Mouse (Mus musculus) naive thymus-derived CD4-positive, alpha-beta T cell, adult 5 months (primary cell): ENCODE results near the gene Hes2. TPM values are rescaled to one million over a fixed set of nuclear protein-coding genes. Genes with fewer than 3 reads are reported as not detected.

Experiments used
- polyA plus RNA-seq: library from polyadenylated mRNA; unstranded; fragments of 100-300 nt; shearing (Covaris generic); gene quantifications from one replicate; pipeline ENCODE4 v1.2.1, GENCODE M21; 2017

The Hes2 gene
- not detected for polyA plus RNA-seq

DNA sequence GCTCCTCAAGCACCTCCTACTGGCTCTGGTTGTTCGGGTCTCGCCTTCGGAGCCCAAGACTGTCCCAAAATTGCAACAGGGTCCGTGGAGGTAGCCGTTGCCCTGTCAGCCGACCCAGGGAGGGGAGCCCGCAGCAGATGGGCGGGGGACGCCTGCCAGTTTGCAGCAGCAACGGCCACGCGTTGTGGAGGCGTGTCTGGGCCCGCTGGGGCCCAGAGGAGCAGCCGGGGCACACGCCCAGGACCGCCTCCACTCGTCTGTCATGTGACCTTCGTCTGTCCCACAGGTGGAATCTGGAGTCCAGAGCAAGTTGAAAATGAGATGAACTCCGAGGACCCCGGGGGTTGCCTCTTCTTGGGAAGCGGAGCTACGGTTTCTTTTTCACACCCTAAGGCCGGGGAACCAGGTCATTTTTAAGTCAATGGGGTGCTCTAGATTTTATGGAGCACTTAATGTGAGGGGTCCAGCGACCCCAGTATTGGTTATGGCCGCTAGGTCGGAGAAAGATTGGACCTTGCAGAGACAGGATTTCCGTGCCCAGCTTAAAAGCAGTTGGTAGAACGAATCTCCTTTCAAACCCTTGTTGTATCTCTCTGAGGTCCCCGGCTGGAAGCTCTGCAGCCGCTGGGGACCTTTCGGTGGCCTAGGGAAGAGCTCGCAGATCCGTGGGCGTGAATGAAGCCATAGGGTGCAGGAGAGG is at the start of gene Hes2:
Gene Hes2, plus strand, starts transcription at position 283 of the 700 bp plus-strand sequence.

DNA sequence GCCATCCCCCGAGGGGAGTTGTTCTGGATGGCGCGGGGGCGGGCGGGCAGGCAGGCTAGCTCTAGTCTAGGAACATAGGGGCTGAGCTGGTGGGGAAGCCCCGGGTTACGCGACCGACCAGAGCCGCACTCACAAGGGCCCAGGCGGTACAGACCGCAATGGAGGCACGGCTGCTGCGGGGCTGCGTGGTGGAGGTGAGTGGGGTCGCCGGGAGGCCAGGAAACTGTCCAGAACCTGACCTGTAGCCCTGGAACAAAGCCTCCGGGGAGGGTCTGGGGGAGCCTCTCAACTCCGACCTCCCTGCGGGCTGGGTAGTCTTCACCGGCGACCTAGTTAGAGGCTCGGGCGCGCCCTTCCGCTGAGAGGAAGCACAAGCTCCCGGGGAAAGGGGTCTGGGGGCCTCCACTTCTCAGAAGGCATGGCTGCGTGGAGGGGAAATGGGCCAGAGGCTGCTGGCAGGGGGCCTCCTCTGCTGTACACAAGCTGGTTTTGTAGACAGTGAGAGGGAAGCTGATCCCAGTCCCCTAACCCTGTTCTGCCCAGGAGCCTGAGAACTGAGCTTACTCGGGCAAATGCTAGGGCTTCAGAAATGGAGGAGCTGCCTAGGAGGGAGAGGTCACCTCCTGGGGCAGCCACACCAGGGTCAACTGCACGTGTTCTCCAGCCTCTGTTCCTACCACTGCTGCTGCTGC is 42.6 kb upstream of the Hes2 start, which contains the start of gene Tnfrsf25:
Gene Tnfrsf25, plus strand, starts transcription at position 14 of the 692 bp plus-strand sequence.

DNA sequence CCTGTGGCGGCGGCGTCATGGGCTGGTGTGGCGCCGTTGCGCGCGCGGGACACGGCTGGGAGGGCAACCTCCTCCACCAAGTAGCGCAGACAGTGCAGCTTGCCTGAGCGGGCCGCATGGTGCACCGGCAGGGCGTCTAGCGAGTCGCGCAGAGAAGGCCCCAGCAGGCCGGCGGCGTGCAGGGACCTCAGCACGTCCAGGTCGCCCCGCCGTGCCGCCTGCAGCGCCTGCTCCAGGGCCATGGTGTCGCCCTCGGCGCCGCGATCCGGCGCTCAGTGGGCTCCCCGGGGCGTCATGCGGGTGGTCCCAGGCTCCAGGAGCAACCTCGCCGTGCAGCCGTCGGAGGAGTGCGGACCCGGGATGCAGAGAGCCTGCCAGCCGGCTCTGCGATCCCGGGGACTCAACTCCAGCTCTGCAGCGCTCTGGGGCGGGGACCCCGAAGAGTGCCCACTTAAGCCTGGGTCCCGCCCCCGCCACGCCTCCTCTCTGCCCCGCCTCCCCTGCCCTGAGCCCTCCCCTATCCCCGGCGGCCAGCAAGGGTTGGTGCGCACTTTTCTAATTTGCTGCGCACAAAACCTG is 6.6 kb upstream of the Hes2 start, which contains the start of gene Espn:
Gene Espn, minus strand, starts transcription at position 406 of the 579 bp plus-strand sequence.

DNA sequence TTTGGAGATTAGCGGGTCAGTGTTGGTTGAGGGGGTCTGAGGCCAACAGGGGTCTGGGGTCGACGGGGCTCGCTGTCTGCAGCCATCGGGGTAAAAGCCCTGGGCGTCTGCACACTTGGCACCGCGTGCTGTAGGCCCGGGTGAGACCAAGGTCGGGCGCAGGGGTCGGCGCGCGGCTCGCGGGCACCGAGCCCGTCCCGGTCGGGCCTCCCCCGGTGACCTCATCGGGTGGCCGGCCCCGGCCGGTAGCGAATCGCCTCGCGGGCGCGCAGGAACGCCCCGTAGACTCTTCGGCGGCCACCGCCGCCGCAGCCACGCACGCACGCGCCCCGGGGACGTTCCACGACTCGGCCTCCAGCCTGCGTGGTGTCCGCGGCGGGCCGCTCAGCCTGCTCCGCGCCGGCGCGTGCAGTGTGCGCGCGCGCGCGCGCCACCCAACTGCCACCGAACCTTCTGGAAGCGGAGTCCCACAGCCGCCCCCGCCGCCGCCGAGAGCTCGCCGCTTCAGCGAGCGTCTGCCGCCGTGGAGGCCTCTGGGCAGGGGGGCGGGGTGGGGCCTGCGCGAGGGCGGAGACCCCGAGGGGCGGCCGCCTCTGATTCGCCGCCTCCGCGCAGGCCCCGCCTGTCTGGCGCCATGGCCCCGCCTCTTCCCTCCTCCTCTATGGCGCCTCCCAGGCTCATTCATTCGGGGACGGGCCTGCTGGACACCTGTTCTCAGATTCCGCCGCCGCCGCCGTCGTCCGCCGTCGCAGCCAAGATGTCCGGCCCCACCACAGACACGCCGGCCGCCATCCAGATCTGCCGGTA is 19.1 kb downstream of the Hes2 start, which contains the start of gene Acot7:
Gene Acot7, plus strand, starts transcription at position 598 of the 807 bp plus-strand sequence.

Other genes with a start within 250 kb of the Hes2 start
- 44.9 TPM for gene Dnajc11, start 225.2 kb upstream of the Hes2 start, polyA plus RNA-seq
- 80.1 TPM for gene Thap3, start 169.9 kb upstream of the Hes2 start, polyA plus RNA-seq
- gene Phf13, start 162.6 kb upstream of the Hes2 start, polyA plus RNA-seq, result 64.0 TPM
- gene Klhl21, start 150.1 kb upstream of the Hes2 start, polyA plus RNA-seq, result 56.3 TPM
- 32.4 TPM for gene Zbtb48, start 131.2 kb upstream of the Hes2 start, polyA plus RNA-seq
- gene Tas1r1, start 120.3 kb upstream of the Hes2 start, polyA plus RNA-seq, result not detected
- gene Nol9, start 119.5 kb upstream of the Hes2 start, polyA plus RNA-seq, result 47.1 TPM
- 1.5 TPM for gene Plekhg5, start 86.4 kb upstream of the Hes2 start, polyA plus RNA-seq
- gene Tnfrsf25, start 42.9 kb upstream of the Hes2 start, polyA plus RNA-seq, result 72.7 TPM
- gene Espn, start 6.5 kb upstream of the Hes2 start, polyA plus RNA-seq, result 9.3 TPM
- 6.2 TPM for gene Acot7, start 19.3 kb downstream of the Hes2 start, polyA plus RNA-seq
- gene Gpr153, start 115.4 kb downstream of the Hes2 start, polyA plus RNA-seq, result not detected
- gene Hes3, start 132.8 kb downstream of the Hes2 start, polyA plus RNA-seq, result not detected
- gene Icmt, start 138.4 kb downstream of the Hes2 start, polyA plus RNA-seq, result 21.6 TPM
- gene Rnf207, start 160.1 kb downstream of the Hes2 start, polyA plus RNA-seq, result not detected
- gene Rpl22, start 166.9 kb downstream of the Hes2 start, polyA plus RNA-seq, result 542 TPM
- gene Chd5, start 179.8 kb downstream of the Hes2 start, polyA plus RNA-seq, result not detected